9 mouse cellular contexts compared by ENCODE assay signal in genomic region chr11:80973976-80974375, GRCm38 (mm10).
DNase-seq lines count a peak whose midpoint lies in the region; ATAC-seq and TF ChIP-seq lines count a peak whose summit lies in the region.
"Had no signal": no experiment of that assay in that cellular context is flagged by ENCODE, and none has a peak within 500 bp of the region (broad histone marks: within the 10 kb centered on the region; RNA-seq: fewer than 3 reads in every experiment).

No protein-coding gene starts in this region.

- no peak overlapping the region for H3K27ac ChIP-seq in liver, adult 2 months (replicated peaks; ENCODE audit: insufficient read depth, low read depth, low read length)
- H3K27ac ChIP-seq in thymus, adult 2 months (ENCODE audit: control insufficient read depth, insufficient read depth, low read length), result no peak overlapping the region

- ATAC-seq in erythroid progenitor cell, adult 5-6 weeks (replicated peaks; ENCODE audit: low FRiP score, poor library complexity, severe bottlenecking), result no peak

- no peak for TF ChIP-seq CTCF in liver, adult 2 months (IDR thresholded peaks at IDR 0.05; ENCODE audit: low read depth, low read length)
- TF ChIP-seq CTCF in thymus, adult 2 months (IDR thresholded peaks at IDR 0.05; ENCODE audit: borderline replicate concordance, control insufficient read depth, extremely low read depth, insufficient read depth, low read length, poor library complexity), result no peak

- peak; percentile 75 for DNase-seq in liver, adult 2 months (ENCODE audit: extremely low read depth, low read depth, low spot score)
- DNase-seq in liver, result no peak
- peak; percentile 12 for DNase-seq in cerebellum, adult 8-10 months
- peak; percentile 33 for DNase-seq in heart, postnatal 25 days (ENCODE audit: low spot score)
- peak; percentile 69 to 85 for DNase-seq in left cerebral cortex, postnatal 10 days (ENCODE audit: extremely low spot score in 1 of 2, low spot score in 2 of 2)
- no peak for DNase-seq in thymus, adult 2 months
- DNase-seq in T-cell, adult 2 months (ENCODE audit: low spot score), result no peak

- intact Hi-C loops in heart, postnatal 25 days (cut with DNase I), result no loop called here
- intact Hi-C loops in left cerebral cortex, postnatal 10 days (cut with DNase I), result no loop called here

- 37% methylated on average over 6 of the region's 6 CpGs for WGBS in liver, adult 2 months
- 80% methylated on average over 6 of the region's 6 CpGs for WGBS in thymus, adult 2 months

- no peak for TF ChIP-seq POLR2A in liver, adult 2 months (IDR thresholded peaks at IDR 0.05; ENCODE audit: extremely low read depth, insufficient read depth, low read length)
- no peak for TF ChIP-seq POLR2A in thymus, adult 2 months (IDR thresholded peaks at IDR 0.05; ENCODE audit: control insufficient read depth, extremely low read depth, insufficient read depth, low read length, poor library complexity)

- no peaks in the 10 kb centered on the region for H3K27me3 ChIP-seq in liver, adult 2 months (ENCODE audit: control insufficient read depth, insufficient read depth, low read length)
- no peaks in the 10 kb centered on the region for H3K27me3 ChIP-seq in thymus, adult 2 months (ENCODE audit: control insufficient read depth, insufficient read depth, low read length)

- H3K4me1 ChIP-seq in liver, adult 2 months (ENCODE audit: control insufficient read depth, insufficient read depth, low read length), result peaks cover 8% of the 10 kb centered on the region
- no peaks in the 10 kb centered on the region for H3K4me1 ChIP-seq in thymus, adult 2 months (replicated peaks; ENCODE audit: control insufficient read depth, insufficient read depth, low read length)

- no peak overlapping the region for H3K4me3 ChIP-seq in liver, adult 2 months (ENCODE audit: insufficient read depth, low read depth, low read length)
- no peak overlapping the region for H3K4me3 ChIP-seq in thymus, adult 2 months (ENCODE audit: control insufficient read depth, insufficient read depth, low read length)
- H3K4me3 ChIP-seq: myocyte had no signal

- H3K79me2 ChIP-seq in liver, adult 2 months (ENCODE audit: control insufficient read depth, insufficient read depth, low read length), result no peaks in the 10 kb centered on the region

- H3K9ac ChIP-seq in liver, adult 2 months (ENCODE audit: low read depth, low read length), result no peak overlapping the region

- H3K36me3 ChIP-seq in liver, adult 2 months (ENCODE audit: control insufficient read depth, insufficient read depth, low read length), result no peaks in the 10 kb centered on the region
- H3K36me3 ChIP-seq in thymus, adult 2 months (ENCODE audit: control insufficient read depth, insufficient read depth, low read length), result no peaks in the 10 kb centered on the region

Comparison
In these comparisons a context has a peak if more than half of its experiments do, and no peak if none do; other contexts are left out.
1. DNase-seq: peak in liver, adult 2 months (single experiment), cerebellum, adult 8-10 months (single experiment), heart, postnatal 25 days (single experiment) and left cerebral cortex, postnatal 10 days (2 of 2); none in liver (single experiment), thymus, adult 2 months (single experiment) and T-cell, adult 2 months (single experiment).